Mouse (Mus musculus) liver, postnatal 0 days (tissue): Measurements from ENCODE around the gene Trim9.

Source experiments
- CTCF ChIP-seq: sonication (generic); IDR thresholded peaks from 2 replicates; pipeline ENCODE4 v1.5.1; 2016; ENCODE audit warnings: antibody characterized with exemption, low read depth
- EP300 ChIP-seq: IDR thresholded peaks from 2 replicates; pipeline ENCODE4 v1.6.1; 2016; ENCODE audit warnings: antibody characterized with exemption, low read depth, mild to moderate bottlenecking

GRCm38 (mm10) chr12:70316147-70316546, 31.3 kb downstream of the Trim9 start:
- TF ChIP-seq CTCF (no peak), EP300 (no peak)
